Mouse (Mus musculus) spleen, postnatal 14 days (tissue): Measurements from ENCODE around the gene Idi1.
"Not testable (repeated sequence)": the region's sequence is repeated elsewhere in the genome, so short reads cannot be mapped to it uniquely, and the experiment has no call there.

ENCODE experiments used
- DNase-seq, 2 experiments: peaks; one replicate each; pipeline ENCODE4 v3.0.0; 2021 to 2022; ENCODE audit warnings: low spot score in 2 of 2

The Idi1 gene

DNA sequence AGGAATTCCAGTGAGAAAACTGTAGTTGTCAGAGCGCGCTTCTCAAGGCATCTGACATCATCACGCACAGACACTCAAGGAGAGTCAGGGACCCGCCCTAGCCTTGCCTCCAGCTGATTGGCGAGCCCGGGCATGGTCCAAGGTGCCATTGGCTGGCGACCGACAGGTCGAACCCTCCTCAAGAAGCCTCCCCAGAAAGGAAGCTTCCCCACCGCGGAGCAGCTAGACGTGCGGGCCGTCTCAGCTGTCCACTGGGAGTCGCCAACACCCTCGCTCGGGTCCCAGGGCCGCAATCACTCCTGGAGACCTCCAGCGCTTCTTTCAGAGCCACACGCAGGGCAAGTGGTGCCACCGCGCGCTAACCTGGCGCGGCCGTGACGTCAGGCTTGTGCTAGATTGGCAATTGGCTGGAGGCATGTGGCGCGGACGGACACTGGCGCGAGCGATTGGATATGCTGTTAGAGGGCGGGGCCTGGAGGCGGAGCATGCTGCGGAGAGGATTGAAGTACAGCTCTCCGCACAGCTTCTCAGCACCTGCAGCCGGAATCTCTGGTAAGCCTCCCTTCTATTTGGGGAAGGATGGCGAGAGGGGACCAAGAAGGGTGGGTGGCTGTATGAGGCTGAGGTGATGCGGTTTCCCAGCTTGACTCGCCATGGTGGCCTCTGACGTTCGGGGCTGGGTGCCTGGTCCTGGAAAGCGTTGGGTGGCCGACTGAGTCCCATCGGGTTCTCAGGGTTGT lies at the start of gene Idi1:
Gene Idi1, plus strand, starts transcription at position 57 of the 740 bp plus-strand sequence.
- DNase-seq, result peak; percentile 89 to 93

DNA sequence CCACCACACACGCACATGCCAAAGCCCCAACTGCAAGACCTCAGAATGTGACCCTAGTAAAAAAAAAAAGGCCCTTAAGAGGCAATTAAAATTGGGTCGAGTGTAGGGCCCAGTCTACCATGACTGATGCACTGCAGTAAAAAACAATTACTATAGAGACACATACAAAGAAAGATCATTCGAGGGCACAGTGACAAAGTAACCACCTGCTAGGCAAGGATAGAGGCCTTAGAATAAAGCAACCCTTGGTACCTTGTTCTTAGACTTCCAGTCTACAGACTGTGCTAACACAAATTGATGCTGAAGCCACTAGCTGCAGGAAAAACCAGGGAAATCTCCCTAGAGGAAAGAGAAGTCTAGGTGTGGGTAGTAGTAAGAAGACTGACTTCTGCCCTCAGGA lies 46.9 kb upstream of the Idi1 start:
- no peak for DNase-seq

DNA sequence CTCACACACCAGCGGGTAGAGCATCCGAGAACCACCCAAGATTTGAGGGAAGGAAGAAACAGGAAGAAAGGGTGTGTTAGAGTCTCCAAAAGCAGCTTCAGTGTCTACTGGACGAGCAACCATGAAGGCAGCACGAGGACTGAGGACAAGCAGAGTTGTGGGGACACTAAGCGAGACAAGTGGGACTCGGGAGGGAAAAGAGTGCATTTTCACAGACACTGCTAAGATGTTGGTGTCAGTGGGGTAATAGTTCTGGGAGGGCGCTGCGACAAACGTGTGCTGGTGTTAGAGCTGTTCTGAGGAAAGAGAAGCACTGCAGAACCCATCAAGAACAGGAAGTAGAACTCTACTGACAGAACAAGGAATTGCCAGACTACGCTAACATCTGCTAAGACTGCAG lies 46.2 kb upstream of the Idi1 start:
- no peak for DNase-seq

DNA sequence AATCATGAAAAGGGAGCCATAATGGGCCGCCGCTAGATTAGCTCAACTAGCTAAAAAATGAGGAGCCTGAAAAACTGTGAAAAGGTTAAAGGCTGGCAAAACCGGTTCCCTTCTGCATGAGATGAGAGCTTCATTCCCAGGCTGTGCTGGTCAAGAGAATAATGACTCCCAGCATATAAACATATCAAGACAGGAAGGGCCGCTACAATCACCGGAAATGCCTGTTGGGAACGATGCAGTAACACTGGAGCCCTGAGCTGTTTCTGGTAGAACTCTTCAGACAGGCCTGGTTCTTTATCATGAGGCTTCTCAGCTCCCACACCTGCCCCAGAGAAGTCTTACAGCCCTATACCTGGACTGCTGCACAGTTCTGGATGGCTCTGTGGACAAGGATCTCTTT lies 45.4 kb upstream of the Idi1 start:
- DNase-seq, result no peak

DNA sequence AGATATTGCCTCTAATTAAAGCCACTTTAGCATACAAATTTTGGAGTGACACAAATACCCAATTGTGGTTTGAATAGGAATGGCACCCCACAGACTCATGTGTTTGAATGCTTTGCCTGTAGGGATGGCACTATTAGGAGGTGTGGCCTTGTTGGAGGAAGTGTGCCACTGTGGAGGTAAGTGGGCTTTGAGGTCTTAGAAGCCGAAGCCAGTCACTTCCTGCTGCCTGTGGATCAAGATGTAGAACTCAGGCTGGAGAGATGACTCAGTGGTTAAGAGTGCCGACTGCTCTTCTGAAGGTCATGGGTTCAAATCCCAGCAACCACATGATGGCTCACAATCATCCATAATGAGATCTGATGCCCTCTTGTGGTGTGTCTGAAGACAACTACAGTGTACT lies 44.4 kb upstream of the Idi1 start:
- DNase-seq, result no peak

DNA sequence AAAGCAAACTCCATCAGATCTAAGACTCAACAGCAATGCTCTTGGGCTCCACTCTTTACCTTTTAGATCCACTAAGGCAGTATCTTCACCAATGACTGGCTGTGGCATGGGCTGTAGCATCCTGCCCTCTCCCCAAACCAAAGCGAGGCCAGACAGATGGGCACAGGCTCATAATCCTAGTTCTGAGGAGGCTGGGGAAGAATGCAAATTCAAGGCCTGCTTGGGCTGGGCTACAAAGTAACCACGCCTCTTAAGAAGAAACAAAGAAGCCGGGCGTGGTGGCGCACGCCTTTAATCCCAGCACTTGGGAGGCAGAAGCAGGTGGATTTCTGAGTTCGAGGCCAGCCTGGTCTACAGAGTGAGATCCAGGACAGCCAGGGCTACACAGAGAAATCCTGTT lies 43.5 kb upstream of the Idi1 start:
- not testable (repeated sequence) for DNase-seq

DNA sequence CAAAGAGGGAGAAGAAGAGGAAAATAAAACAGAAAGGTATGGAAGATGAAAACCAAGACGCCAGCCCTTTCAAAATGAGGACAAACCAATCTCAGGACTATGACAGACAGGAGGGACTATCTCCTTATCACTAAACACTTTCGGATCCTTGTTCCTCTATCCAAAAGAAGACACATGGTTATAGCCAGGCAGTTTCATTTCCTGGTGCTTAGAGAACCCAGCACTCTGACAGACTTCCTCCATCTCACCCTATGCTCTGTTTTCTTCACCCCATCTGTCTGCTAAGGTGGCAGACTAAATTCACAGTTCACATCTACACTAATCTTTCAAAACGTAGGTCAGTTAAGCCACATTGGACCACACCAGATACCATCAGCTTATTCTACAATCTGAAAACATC lies 43.0 kb upstream of the Idi1 start:
- no peak for DNase-seq

DNA sequence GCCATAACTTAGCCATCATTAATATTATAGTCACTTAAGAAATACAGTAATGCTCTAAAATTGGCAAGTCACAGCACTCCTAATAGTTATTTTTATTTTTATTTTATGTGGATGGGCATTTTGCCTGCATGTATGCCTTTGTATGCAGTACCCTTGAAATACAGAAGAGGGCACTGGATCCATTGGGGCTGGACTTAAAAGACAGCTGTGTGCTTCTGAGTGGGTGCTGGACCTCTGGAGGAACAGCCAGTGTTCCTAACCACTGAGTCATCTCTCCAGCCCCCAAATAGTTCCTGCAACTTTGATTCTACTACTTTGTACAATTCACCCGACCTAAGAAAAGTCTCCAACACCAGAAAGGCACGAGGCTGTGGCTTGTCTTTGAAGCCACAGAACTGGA lies 37.6 kb upstream of the Idi1 start:
- no peak for DNase-seq

DNA sequence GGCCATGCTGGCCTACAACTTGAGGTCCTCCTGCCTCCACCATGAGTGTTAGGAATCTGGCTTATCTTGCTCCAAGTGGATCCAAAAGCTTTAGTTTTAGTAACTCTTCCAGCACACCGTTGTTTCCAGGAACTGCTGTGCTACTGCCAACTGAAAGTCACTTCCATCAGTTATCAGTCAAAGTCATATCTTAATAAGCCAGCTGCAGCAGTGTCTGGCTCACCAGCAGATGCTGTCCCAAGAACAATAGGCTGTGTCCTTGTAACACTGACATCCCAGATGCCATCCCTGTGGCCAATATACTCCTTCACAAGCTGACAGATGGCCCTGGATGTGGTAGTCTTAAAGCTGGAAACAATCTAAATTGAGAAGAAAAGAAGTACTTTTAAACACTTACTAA lies 36.0 kb upstream of the Idi1 start:
- no peak for DNase-seq

DNA sequence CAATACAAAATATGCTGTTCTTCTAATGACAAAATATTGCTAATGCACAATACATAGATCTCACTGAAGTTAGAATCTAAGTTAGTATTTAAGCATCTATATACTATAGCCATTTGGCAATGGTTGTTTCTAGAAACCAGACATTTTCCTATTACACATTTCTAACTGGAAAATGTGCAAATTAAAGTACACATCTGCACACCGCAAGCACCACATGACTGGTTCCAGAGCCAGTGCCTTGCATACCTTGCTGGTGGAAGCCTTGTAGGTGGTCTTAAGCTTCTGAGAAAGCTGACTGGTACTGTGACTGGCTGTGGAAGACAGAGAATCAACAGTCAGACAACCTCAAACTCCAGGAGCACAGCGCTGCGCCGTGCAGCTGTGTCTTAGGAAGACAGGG lies 31.9 kb upstream of the Idi1 start:
- DNase-seq, result no peak

DNA sequence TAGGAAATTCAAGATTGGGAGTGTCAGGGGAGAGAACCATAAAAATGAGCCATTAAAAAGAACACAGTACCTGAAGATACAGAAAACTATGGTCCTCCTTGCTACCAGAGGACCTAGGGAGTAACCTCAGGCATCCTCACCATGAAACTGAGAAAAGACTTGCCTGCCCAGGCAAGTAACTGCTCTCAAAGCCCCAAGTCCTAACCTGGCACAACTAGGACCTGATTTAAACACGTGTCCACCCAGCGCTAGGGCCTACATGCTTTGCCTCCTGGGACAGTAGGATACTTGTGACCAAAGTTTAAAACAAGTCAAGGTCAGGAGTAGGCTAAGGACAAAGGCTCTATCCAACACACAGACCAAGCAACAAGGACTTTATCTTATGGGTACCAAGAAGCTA lies 30.5 kb upstream of the Idi1 start:
- DNase-seq, result no peak

DNA sequence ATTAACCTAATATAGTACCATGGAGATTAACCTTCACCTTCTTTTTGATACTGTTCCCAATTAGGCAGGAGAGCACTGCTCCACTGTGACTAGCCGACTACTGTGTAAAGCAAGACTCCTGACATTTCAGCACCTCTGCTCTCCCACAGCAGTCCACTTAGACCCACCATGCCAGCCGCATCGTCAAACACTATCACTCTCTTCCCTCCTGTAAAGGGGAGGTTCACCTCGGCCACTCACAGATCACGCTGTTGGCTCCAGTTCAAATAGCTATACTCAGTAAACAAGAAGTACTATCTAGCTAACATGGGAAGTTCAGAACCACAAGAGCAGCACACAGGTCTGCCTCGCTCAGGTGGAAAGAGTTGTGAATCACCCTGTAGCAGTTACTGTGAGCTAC lies 26.8 kb upstream of the Idi1 start:
- no peak for DNase-seq

DNA sequence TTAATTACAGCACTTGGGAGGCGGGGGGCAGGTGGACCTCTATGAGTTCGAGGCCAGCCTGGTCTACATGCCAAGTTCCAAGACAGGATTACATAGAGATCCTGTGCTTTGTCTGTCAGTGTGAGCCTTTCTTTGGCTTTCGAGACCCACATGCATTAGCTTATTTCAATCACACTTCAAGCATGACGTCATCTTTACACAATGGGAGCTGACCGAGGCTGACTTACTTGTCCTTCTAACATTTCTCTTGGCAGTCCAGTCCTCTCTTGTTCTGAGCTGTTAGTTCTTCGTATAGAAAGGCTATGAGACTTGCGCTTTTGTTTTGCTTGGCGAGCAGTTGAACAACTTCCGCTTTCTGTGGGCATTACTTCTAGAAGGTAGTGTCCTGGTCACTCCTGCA lies 24.4 kb upstream of the Idi1 start:
- no peak for DNase-seq

DNA sequence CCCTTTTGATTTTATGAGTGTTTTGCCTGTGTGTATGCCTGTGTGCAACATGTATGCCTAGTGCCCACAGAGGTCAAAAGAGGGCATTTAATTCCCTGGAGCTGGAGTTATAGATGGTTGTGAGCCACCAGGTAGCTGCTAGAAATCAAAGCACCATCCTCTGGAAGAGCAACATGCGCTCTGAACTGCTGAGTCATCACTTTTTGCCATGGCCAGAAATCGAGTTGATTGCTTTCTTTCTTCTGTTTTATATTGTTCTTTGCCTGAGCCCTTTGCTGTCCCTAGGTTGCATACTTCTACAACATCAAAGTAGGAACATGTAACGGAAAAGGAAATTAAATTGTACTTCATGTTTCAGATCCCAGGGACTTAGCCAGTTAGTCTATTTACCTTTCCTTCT lies 20.3 kb upstream of the Idi1 start:
- no peak for DNase-seq

DNA sequence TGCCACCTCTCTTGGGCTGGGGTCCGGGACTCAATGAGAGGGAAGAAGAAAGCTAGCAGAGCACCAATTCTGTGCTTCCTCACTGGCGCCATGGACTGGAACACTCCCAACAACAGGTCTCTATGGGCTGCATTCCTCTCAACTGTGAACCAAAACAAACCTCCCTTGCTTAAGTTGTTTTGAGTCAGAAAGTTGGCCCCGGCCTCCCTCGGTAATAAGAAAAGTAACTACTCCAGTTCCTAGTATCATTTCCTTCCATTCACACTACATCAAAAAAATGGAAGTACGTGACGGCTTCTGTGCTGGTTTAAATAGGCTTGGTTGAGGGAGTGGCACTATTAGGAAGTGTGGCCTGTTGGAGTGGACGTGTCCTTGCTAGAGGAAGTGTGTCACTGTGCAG lies 18.7 kb upstream of the Idi1 start:
- no peak for DNase-seq

DNA sequence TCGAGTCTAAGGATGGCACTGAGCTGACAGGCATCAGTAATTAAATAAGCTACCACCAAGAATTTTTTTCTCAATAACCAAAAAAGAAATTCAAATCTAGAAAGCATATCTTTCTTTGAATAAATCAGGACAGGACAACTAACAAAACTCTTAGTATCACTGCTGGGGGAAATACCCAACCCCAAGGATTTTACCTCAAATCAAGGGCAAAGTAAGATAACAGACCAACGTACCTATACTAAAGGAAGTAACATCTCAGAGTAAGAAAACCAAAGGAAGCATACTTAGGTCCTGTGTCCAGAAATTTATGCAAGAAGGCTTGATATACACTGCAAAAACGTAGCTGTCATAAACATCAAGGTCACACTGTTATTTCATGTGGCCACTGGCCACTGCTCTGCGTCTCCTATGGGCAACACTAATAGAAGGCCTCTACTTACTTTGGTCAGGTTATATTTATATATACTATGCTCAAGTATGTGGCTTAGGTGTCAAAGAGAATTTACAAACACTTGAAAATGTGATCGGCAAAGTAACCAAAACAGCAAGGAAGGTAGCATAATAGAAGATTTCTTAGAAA lies 15.6 kb upstream of the Idi1 start:
- DNase-seq, result no peak

DNA sequence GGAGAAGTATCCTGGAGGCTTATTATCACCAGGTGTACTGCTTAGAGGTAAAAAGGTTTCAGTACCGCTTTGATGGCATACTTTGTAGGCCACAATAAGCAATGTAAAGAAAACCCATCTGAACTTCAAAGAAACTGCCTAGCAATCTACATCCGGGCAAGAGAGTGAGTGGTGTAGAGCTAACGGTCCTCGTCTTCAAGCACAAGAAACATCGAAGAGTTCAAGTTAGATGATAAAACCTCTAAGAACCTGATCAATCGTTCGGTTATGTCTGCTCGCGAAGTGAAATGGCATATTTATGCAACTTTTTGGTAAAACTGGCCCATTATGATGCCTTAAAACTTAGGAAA lies 15.2 kb upstream of the Idi1 start:
- DNase-seq, result no peak

DNA sequence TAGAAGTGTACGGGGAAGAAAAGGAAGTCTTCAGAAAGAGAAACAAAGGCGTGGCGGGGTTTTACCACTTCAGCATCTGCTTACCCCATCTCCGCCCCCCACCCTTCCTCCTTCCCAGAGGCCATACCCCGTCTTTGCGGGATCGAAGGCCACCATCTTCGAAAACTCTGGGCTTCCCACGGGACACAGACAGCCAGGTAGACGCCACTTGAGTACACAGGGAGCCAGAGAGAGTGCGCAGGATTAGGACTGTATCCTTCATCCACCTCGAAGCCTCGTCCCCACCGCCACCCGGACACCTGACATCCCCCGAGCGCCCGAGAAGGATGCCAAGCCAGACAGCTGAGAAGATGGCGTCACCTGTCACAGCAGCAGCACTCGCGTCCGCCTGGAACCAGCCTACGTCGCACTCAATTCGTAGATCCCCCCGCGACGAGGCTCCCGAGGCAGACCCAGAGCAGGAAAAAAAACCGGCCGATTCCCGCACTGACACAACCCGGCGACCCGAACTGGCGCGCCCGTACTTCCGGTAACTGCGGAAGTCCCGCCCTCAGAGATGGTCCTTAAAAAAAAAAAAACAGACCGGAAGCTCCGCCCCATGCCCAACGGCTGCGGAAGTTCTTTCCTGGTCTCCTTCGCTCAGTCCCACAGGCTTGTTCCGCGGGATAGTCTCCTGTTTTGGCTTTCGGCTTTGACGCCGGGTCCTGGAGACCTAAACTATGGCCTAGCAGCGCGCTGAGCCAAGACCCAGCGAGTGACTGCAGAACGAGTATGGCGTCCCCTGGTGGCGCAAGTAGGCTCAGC lies 14.6 kb upstream of the Idi1 start:
- peak; percentile 72 to 80 for DNase-seq

DNA sequence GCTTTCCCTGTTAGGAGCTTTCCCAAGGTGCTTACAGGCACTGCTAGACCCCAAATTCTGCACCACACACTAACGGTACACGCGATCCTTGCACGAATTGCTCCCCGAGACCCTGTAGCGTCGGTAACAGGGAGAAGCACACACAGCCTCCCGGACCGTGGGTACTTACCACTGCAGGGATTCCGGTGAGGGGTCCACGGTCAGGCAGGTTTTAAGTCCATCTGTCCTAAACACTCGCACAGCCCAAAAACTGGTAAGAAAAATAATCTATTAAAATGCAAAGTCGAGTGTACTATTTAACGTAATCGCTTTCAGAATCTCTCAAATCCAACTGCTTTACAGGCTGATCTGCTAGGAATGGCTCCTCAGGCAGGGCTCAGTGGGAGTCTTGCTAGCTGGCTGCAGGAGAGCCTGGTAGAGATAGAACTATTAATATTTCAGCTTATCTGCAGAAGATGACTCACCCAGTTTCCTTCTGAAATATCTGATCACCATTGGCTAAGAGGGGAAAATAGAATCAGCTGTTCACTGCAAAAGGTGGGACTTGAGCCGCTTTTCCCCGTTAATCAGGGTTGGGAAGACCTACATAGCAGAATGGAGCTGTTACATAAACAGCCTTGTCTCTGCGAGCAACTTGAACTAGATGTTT lies 13.9 kb upstream of the Idi1 start, which contains the start of gene Wdr37:
Gene Wdr37, minus strand, starts transcription at position 596 of the 649 bp plus-strand sequence.
- DNase-seq, result no peak

DNA sequence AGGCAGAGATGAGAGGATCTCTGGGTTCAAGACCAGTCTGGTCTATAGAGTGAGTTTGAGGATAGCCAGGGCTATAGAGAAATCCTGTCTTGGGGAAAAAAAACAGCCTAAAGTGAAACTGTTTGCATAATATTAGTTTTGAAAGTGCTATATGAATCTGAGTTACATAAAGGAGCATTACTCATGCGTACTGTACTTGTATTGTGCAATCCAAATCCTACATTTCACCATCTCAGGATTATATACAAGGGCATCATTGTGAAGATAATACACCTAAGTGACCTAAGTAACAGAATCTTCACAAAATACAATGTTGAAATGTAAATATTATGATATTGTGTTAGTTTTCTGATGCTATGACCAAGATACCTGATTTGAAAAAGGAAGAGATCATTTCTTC lies 11.5 kb upstream of the Idi1 start:
- no peak for DNase-seq

DNA sequence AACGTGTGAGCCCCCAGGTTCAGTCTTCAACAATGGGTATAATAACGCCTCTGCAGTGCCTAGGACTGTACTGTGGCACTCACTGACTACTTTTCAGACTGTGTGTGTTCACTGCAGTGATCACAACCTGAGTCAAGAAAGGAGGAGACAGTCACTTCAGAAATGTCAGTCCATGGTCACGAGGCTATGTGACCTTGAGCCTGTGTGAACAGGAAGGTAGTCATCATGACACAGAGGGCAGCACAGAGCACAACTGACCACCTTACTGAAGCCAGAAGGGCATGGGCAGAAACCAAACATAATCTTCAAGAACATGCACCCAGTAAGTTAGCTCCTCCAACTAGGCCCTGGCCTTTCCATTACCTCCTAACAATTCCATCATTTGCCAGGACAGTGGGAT lies 3.7 kb upstream of the Idi1 start:
- no peak for DNase-seq

DNA sequence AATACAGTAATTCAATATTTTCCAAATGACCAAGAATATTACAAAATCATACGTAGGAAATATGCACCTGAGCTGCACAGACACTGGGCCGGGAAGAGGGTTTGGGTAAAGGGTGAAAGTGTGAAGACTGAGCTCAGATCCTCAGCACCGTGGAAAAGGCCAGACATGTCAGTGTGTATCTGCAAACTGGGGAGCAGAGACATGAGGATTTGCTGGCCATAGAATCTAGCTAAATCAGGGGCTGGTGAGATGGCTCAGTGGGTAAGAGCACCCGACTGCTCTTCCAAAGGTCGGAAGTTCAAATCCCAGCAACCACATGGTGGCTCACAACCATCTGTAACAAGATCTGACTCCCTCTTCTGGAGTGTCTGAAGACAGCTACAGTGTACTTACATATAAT lies 1.4 kb upstream of the Idi1 start:
- not testable (repeated sequence) for DNase-seq

DNA sequence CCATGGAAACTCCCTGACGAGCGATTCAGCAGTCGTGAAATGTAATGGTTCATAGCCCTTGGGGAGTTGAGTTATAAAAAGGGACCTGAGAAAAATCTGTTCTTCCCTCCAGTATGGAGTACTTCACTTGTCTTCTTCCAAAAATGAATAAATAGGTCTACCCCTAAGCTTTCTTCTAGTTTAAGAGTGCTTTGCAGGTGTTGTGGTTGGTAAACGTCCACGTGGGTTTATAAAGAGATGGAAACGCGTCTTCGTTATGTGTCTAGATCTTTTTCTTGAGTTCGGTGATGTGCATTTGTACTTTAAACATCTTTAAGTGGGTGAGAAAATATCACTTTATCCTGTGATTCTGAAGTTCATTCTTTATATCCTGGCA lies 872 bp downstream of the Idi1 start:
- no peak for DNase-seq
